Mouse (Mus musculus) urinary bladder, postnatal 36 days (tissue): ENCODE measurements around the gene Brinp1.
A peak's percentile ranks its signal among the peaks of the same experiment; 100 is the strongest.

ENCODE experiments used
- DNase-seq, 2 experiments: peaks; one replicate each; pipeline ENCODE4 v3.0.0; 2022; ENCODE audit warnings: low spot score in 2 of 2, mixed read lengths in 1 of 2

The Brinp1 gene

GRCm38 (mm10) chr4:68954322-68954901 is at the start of gene Brinp1:
Gene Brinp1 (minus strand): TSS chr4:68954397.
- DNase-seq, result peak in 1 of 2 experiments; percentile 6

- DNase-seq, result no peak
Observed at GRCm38 (mm10) chr4:68957265-68957664, 3.1 kb upstream of the Brinp1 start.

GRCm38 (mm10) chr4:68955621-68956020 is 1.4 kb upstream of the Brinp1 start:
- peak; percentile 5 to 44 for DNase-seq

- no peak for DNase-seq
Observed at GRCm38 (mm10) chr4:68953667-68954321, 403 bp downstream of the Brinp1 start.

- no peak for DNase-seq
Observed at GRCm38 (mm10) chr4:68953131-68953551, 1.1 kb downstream of the Brinp1 start.

- DNase-seq, result peak in 1 of 2 experiments; percentile 10
Observed at GRCm38 (mm10) chr4:68950556-68950955, 3.6 kb downstream of the Brinp1 start.

GRCm38 (mm10) chr4:68942938-68943337 is 11.3 kb downstream of the Brinp1 start:
- no peak for DNase-seq

GRCm38 (mm10) chr4:68930022-68930421 is 24.2 kb downstream of the Brinp1 start:
- DNase-seq, result no peak

GRCm38 (mm10) chr4:68926091-68926490 is 28.1 kb downstream of the Brinp1 start:
- no peak for DNase-seq

- DNase-seq, result no peak
Observed at GRCm38 (mm10) chr4:68922944-68923343, 31.3 kb downstream of the Brinp1 start.

- no peak for DNase-seq
Observed at GRCm38 (mm10) chr4:68922504-68922903, 31.7 kb downstream of the Brinp1 start.

GRCm38 (mm10) chr4:68920127-68920526 is 34.1 kb downstream of the Brinp1 start:
- DNase-seq, result no peak

GRCm38 (mm10) chr4:68910942-68911341 is 43.3 kb downstream of the Brinp1 start:
- no peak for DNase-seq

GRCm38 (mm10) chr4:68906417-68907210 is 47.6 kb downstream of the Brinp1 start:
- no peak for DNase-seq

- DNase-seq, result no peak
Observed at GRCm38 (mm10) chr4:68890526-68890925, 63.7 kb downstream of the Brinp1 start.

- no peak for DNase-seq
Observed at GRCm38 (mm10) chr4:68886276-68886675, 67.9 kb downstream of the Brinp1 start.

GRCm38 (mm10) chr4:68872028-68872427 is 82.2 kb downstream of the Brinp1 start:
- DNase-seq, result no peak

- DNase-seq, result peak in 1 of 2 experiments; percentile 5
Observed at GRCm38 (mm10) chr4:68865135-68865767, 88.9 kb downstream of the Brinp1 start.

- no peak for DNase-seq
Observed at GRCm38 (mm10) chr4:68864668-68865067, 89.5 kb downstream of the Brinp1 start.

GRCm38 (mm10) chr4:68856868-68857267 is 97.3 kb downstream of the Brinp1 start:
- DNase-seq, result peak in 1 of 2 experiments; percentile 47

- no peak for DNase-seq
Observed at GRCm38 (mm10) chr4:68849671-68850070, 104.5 kb downstream of the Brinp1 start.

GRCm38 (mm10) chr4:68846976-68847375 is 107.2 kb downstream of the Brinp1 start:
- no peak for DNase-seq
